Mouse (Mus musculus): ENCODE data around the gene Cfap54. TPM values are rescaled to one million over a fixed set of nuclear protein-coding genes. Genes with fewer than 3 reads are reported as not detected.

The Cfap54 gene
- polyA plus RNA-seq, 1 experiment from 2014 or later = 0.80 TPM

- Histone ChIP-seq H3K36me3 (ENCODE audit: insufficient read depth, low read length) (no peaks in the 10 kb centered on the region), H3K9ac (ENCODE audit: low read depth, low read length) (no peak overlapping the region), H3K27me3 (ENCODE audit: insufficient read depth, low read length) (no peaks in the 10 kb centered on the region), H3K4me3 (replicated peaks; ENCODE audit: low read depth, low read length) (no peak overlapping the region), H3K4me1 (replicated peaks; ENCODE audit: insufficient read depth, low read length) (no peaks in the 10 kb centered on the region), H3K27ac (no peak overlapping the region), H3K9me3 (replicated peaks; ENCODE audit: low read length) (no peaks in the 10 kb centered on the region), H3K4me2 (ENCODE audit: low read length) (no peak overlapping the region)
- DNase-seq (ENCODE audit: low spot score) (no peak), ATAC-seq (replicated peaks; ENCODE audit: low FRiP score, low read depth) (no peak)
- WGBS = 96% methylated on average over 1 of the region's 1 CpGs
- TF ChIP-seq CTCF (IDR thresholded peaks at IDR 0.05; ENCODE audit: low read depth) = no peak
These were observed 34.3 kb upstream of the Cfap54 start for GRCm38 (mm10) chr10:93115743-93116142.

- ATAC-seq (replicated peaks; ENCODE audit: low FRiP score, low read depth) = no peak
- Histone ChIP-seq H3K9ac (ENCODE audit: low read depth, low read length) (no peak overlapping the region), H3K9me3 (replicated peaks; ENCODE audit: low read length) (no peaks in the 10 kb centered on the region), H3K4me2 (ENCODE audit: low read length) (no peak overlapping the region), H3K4me3 (replicated peaks; ENCODE audit: low read depth, low read length) (no peak overlapping the region), H3K4me1 (replicated peaks; ENCODE audit: insufficient read depth, low read length) (no peaks in the 10 kb centered on the region), H3K36me3 (ENCODE audit: insufficient read depth, low read length) (no peaks in the 10 kb centered on the region), H3K27ac (no peak overlapping the region), H3K27me3 (ENCODE audit: insufficient read depth, low read length) (no peaks in the 10 kb centered on the region)
- no peak for DNase-seq (ENCODE audit: low spot score)
- no peak for TF ChIP-seq CTCF (IDR thresholded peaks at IDR 0.05; ENCODE audit: low read depth)
- WGBS = 63% methylated on average over 1 of the region's 1 CpGs
These were observed 33.4 kb upstream of the Cfap54 start for GRCm38 (mm10) chr10:93114782-93115181.

GRCm38 (mm10) chr10:93113968-93114367, 32.5 kb upstream of the Cfap54 start:
- TF ChIP-seq CTCF (IDR thresholded peaks at IDR 0.05; ENCODE audit: low read depth) = no peak
- Histone ChIP-seq H3K4me2 (ENCODE audit: low read length) (no peak overlapping the region), H3K9me3 (replicated peaks; ENCODE audit: low read length) (no peaks in the 10 kb centered on the region), H3K27me3 (ENCODE audit: insufficient read depth, low read length) (no peaks in the 10 kb centered on the region), H3K4me3 (replicated peaks; ENCODE audit: low read depth, low read length) (no peak overlapping the region), H3K9ac (ENCODE audit: low read depth, low read length) (no peak overlapping the region), H3K27ac (no peak overlapping the region), H3K36me3 (ENCODE audit: insufficient read depth, low read length) (no peaks in the 10 kb centered on the region), H3K4me1 (replicated peaks; ENCODE audit: insufficient read depth, low read length) (no peaks in the 10 kb centered on the region)
- DNase-seq (ENCODE audit: low spot score) (no peak), ATAC-seq (replicated peaks; ENCODE audit: low FRiP score, low read depth) (no peak)
- WGBS = 78% methylated on average over 8 of the region's 8 CpGs

GRCm38 (mm10) chr10:93112021-93112420, 30.6 kb upstream of the Cfap54 start:
- no peak for TF ChIP-seq CTCF (IDR thresholded peaks at IDR 0.05; ENCODE audit: low read depth)
- Histone ChIP-seq H3K9me3 (replicated peaks; ENCODE audit: low read length) (no peaks in the 10 kb centered on the region), H3K9ac (ENCODE audit: low read depth, low read length) (no peak overlapping the region), H3K4me3 (replicated peaks; ENCODE audit: low read depth, low read length) (no peak overlapping the region), H3K36me3 (ENCODE audit: insufficient read depth, low read length) (no peaks in the 10 kb centered on the region), H3K27me3 (ENCODE audit: insufficient read depth, low read length) (no peaks in the 10 kb centered on the region), H3K4me2 (ENCODE audit: low read length) (no peak overlapping the region), H3K27ac (no peak overlapping the region), H3K4me1 (replicated peaks; ENCODE audit: insufficient read depth, low read length) (no peaks in the 10 kb centered on the region)
- no peak for ATAC-seq (replicated peaks; ENCODE audit: low FRiP score, low read depth)
- DNase-seq (ENCODE audit: low spot score) = no peak
- 91% methylated on average over 6 of the region's 6 CpGs for WGBS

- ATAC-seq (replicated peaks; ENCODE audit: low FRiP score, low read depth) (no peak), DNase-seq (ENCODE audit: low spot score) (no peak)
- H3K9me3 ChIP-seq (replicated peaks; ENCODE audit: low read length) = no peaks in the 10 kb centered on the region
- 53% methylated on average over 8 of the region's 8 CpGs for WGBS
- TF ChIP-seq CTCF (IDR thresholded peaks at IDR 0.05; ENCODE audit: low read depth) = no peak
- H3K4me2 ChIP-seq (ENCODE audit: low read length) = no peak overlapping the region
- no peak overlapping the region for H3K9ac ChIP-seq (ENCODE audit: low read depth, low read length)
- H3K36me3 ChIP-seq (ENCODE audit: insufficient read depth, low read length) = no peaks in the 10 kb centered on the region
- H3K27ac ChIP-seq = no peak overlapping the region
- no peaks in the 10 kb centered on the region for H3K4me1 ChIP-seq (replicated peaks; ENCODE audit: insufficient read depth, low read length)
- H3K4me3 ChIP-seq (replicated peaks; ENCODE audit: low read depth, low read length) = no peak overlapping the region
- no peaks in the 10 kb centered on the region for H3K27me3 ChIP-seq (ENCODE audit: insufficient read depth, low read length)
These were observed 30.0 kb upstream of the Cfap54 start for GRCm38 (mm10) chr10:93111412-93111811.

GRCm38 (mm10) chr10:93105358-93105757, 23.9 kb upstream of the Cfap54 start:
- Histone ChIP-seq H3K4me1 (replicated peaks; ENCODE audit: insufficient read depth, low read length) (no peaks in the 10 kb centered on the region), H3K4me2 (ENCODE audit: low read length) (no peak overlapping the region), H3K27me3 (ENCODE audit: insufficient read depth, low read length) (no peaks in the 10 kb centered on the region), H3K27ac (no peak overlapping the region), H3K9ac (ENCODE audit: low read depth, low read length) (no peak overlapping the region), H3K4me3 (replicated peaks; ENCODE audit: low read depth, low read length) (no peak overlapping the region), H3K9me3 (replicated peaks; ENCODE audit: low read length) (no peaks in the 10 kb centered on the region), H3K36me3 (ENCODE audit: insufficient read depth, low read length) (no peaks in the 10 kb centered on the region)
- 87% methylated on average over 7 of the region's 7 CpGs for WGBS
- no peak for ATAC-seq (replicated peaks; ENCODE audit: low FRiP score, low read depth)
- DNase-seq (ENCODE audit: low spot score) = no peak
- no peak for TF ChIP-seq CTCF (IDR thresholded peaks at IDR 0.05; ENCODE audit: low read depth)

GRCm38 (mm10) chr10:93104357-93104756, 22.9 kb upstream of the Cfap54 start:
- Histone ChIP-seq H3K9me3 (replicated peaks; ENCODE audit: low read length) (no peaks in the 10 kb centered on the region), H3K36me3 (ENCODE audit: insufficient read depth, low read length) (no peaks in the 10 kb centered on the region), H3K4me3 (replicated peaks; ENCODE audit: low read depth, low read length) (no peak overlapping the region), H3K4me1 (replicated peaks; ENCODE audit: insufficient read depth, low read length) (no peaks in the 10 kb centered on the region), H3K27me3 (ENCODE audit: insufficient read depth, low read length) (no peaks in the 10 kb centered on the region), H3K9ac (ENCODE audit: low read depth, low read length) (no peak overlapping the region), H3K4me2 (ENCODE audit: low read length) (no peak overlapping the region), H3K27ac (no peak overlapping the region)
- no peak for TF ChIP-seq CTCF (IDR thresholded peaks at IDR 0.05; ENCODE audit: low read depth)
- DNase-seq (ENCODE audit: low spot score) = peak; percentile 69
- ATAC-seq (replicated peaks; ENCODE audit: low FRiP score, low read depth) = no peak
- WGBS = 27% methylated on average over 6 of the region's 6 CpGs
